ENCODE assay signal across 8 mouse cellular contexts in genomic region chr17:33817969-33818643, GRCm38 (mm10). TPM values are rescaled to one million over a fixed set of nuclear protein-coding genes. Genes with fewer than 3 reads are reported as not detected.
DNase-seq lines count a peak whose midpoint lies in the region; ATAC-seq and TF ChIP-seq lines count a peak whose summit lies in the region.

No protein-coding gene starts in this region.

- WGBS in hindbrain, embryonic 12.5 days: 18% methylated on average over 33 of the region's 33 CpGs
- 18% methylated on average over 33 of the region's 33 CpGs for WGBS in midbrain, embryonic 11.5 days

- H3K4me1 ChIP-seq in brown adipose tissue, adult 24 weeks (ENCODE audit: control insufficient read depth, insufficient read depth, insufficient read length, low read length): peaks cover 9% of the 10 kb centered on the region
- H3K4me1 ChIP-seq in hindbrain, embryonic 12.5 days: peaks cover 29% of the 10 kb centered on the region
- H3K4me1 ChIP-seq in midbrain, embryonic 11.5 days (ENCODE audit: control insufficient read depth, insufficient read depth, low read length): peaks cover 16% of the 10 kb centered on the region

- peak overlapping the region; percentile 80 for H3K9ac ChIP-seq in hindbrain, embryonic 12.5 days
- peak overlapping the region; percentile 76 for H3K9ac ChIP-seq in midbrain, embryonic 11.5 days (ENCODE audit: low read length)

- H3K9me3 ChIP-seq in hindbrain, embryonic 12.5 days (replicated peaks): no peaks in the 10 kb centered on the region
- H3K9me3 ChIP-seq in midbrain, embryonic 11.5 days (ENCODE audit: control insufficient read depth, low read length): no peaks in the 10 kb centered on the region

- no peak for TF ChIP-seq CTCF in layer of hippocampus, adult 2 months (conservative IDR thresholded peaks at IDR 0.05)

- ATAC-seq in hindbrain, embryonic 12.5 days (ENCODE audit: low FRiP score): peak; percentile 77
- ATAC-seq in midbrain, embryonic 11.5 days (ENCODE audit: low FRiP score): peak; percentile 64; the same call in 1 of the 2 replicates

- H3K4me2 ChIP-seq in hindbrain, embryonic 12.5 days (replicated peaks): peak overlapping the region; percentile 87
- peak overlapping the region; percentile 90 for H3K4me2 ChIP-seq in midbrain, embryonic 11.5 days

- peaks cover 45% of the 10 kb centered on the region for H3K36me3 ChIP-seq in hindbrain, embryonic 12.5 days
- H3K36me3 ChIP-seq in midbrain, embryonic 11.5 days (ENCODE audit: control insufficient read depth, insufficient read depth, low read length): peaks cover 28% of the 10 kb centered on the region; the same call in 1 of the 2 replicates

- no peaks in the 10 kb centered on the region for H3K27me3 ChIP-seq in hindbrain, embryonic 12.5 days
- H3K27me3 ChIP-seq in midbrain, embryonic 11.5 days (ENCODE audit: control insufficient read depth, insufficient read depth, low read length): no peaks in the 10 kb centered on the region

- no peak for DNase-seq in layer of hippocampus, adult 2 months (ENCODE audit: low spot score in 2 of 2)
- no peak for DNase-seq in layer of hippocampus, postnatal 36 days
- no peak for DNase-seq in midbrain, embryonic 11.5 days (ENCODE audit: low spot score, missing footprints)
- no peak for DNase-seq in gastrocnemius, adult 18-20 months (ENCODE audit: low spot score)
- DNase-seq in spleen, adult 12 weeks (ENCODE audit: low spot score): no peak
- no peak for DNase-seq in MN1 (ENCODE audit: low spot score)

- peak overlapping the region; percentile 72 for H3K4me3 ChIP-seq in layer of hippocampus, adult 2 months
- peak overlapping the region; percentile 64 for H3K4me3 ChIP-seq in brown adipose tissue, adult 24 weeks (ENCODE audit: insufficient read depth, low read depth, low read length)
- peak overlapping the region; percentile 56 for H3K4me3 ChIP-seq in hindbrain, embryonic 12.5 days
- H3K4me3 ChIP-seq in midbrain, embryonic 11.5 days (ENCODE audit: low read depth, low read length): peak overlapping the region; percentile 51

- peak overlapping the region; percentile 96 for H3K27ac ChIP-seq in layer of hippocampus, adult 2 months
- H3K27ac ChIP-seq in brown adipose tissue, adult 24 weeks (replicated peaks; ENCODE audit: low read depth, low read length): peak overlapping the region; percentile 27; the same call in 1 of the 2 replicates
- H3K27ac ChIP-seq in hindbrain, embryonic 12.5 days: peak overlapping the region; percentile 89
- peak overlapping the region; percentile 49 for H3K27ac ChIP-seq in midbrain, embryonic 11.5 days (ENCODE audit: low read depth, low read length)

RNA-seq across cellular contexts. Expression of gene Rps28, which starts 6.3 kb away (rescaled TPM):
- total RNA-seq in layer of hippocampus, adult 2 months (2021): 100 to 1,000 TPM; 723 to 770 TPM
- total RNA-seq in layer of hippocampus, postnatal 36 days (2021): 100 to 1,000 TPM; 742 to 754 TPM
- 587 and 667 TPM in 2 replicates for polyA plus RNA-seq in brown adipose tissue, adult 24 weeks (2012; ENCODE audit: insufficient read depth, insufficient read length, missing spikeins)
- polyA plus RNA-seq in hindbrain, embryonic 12.5 days (2016; fragmentation: Nextera tagmentation; extraction: Ambion mirVana): 532 and 694 TPM in 2 replicates
- polyA plus RNA-seq in midbrain, embryonic 11.5 days (2014; fragmentation: Nextera tagmentation; extraction: Ambion mirVana): 748 and 845 TPM in 2 replicates
- total RNA-seq in gastrocnemius, adult 18-20 months (2021): 100 to 1,000 TPM; 586 to 627 TPM

RNA-seq across cellular contexts. Expression of gene Ndufa7, which starts 6.3 kb away (rescaled TPM):
- total RNA-seq in layer of hippocampus, adult 2 months (2021): 100 to 1,000 TPM; 207 to 208 TPM
- total RNA-seq in layer of hippocampus, postnatal 36 days (2021): 100 to 1,000 TPM; 207 to 228 TPM
- polyA plus RNA-seq in brown adipose tissue, adult 24 weeks (2012; ENCODE audit: insufficient read depth, insufficient read length, missing spikeins): 1,002 and 1,055 TPM in 2 replicates
- 375 and 435 TPM in 2 replicates for polyA plus RNA-seq in hindbrain, embryonic 12.5 days (2016; fragmentation: Nextera tagmentation; extraction: Ambion mirVana)
- 408 and 456 TPM in 2 replicates for polyA plus RNA-seq in midbrain, embryonic 11.5 days (2014; fragmentation: Nextera tagmentation; extraction: Ambion mirVana)
- 100 to 1,000 TPM; 375 to 377 TPM for total RNA-seq in gastrocnemius, adult 18-20 months (2021)

RNA-seq across cellular contexts. Expression of gene Kank3, which starts 7.8 kb away (rescaled TPM):
- total RNA-seq in layer of hippocampus, adult 2 months (2021): 10 to 100 TPM; 35.2 to 40.6 TPM
- total RNA-seq in layer of hippocampus, postnatal 36 days (2021): 10 to 100 TPM; 35.0 to 36.2 TPM
- polyA plus RNA-seq in brown adipose tissue, adult 24 weeks (2012; ENCODE audit: insufficient read depth, insufficient read length, missing spikeins): 16.2 and 37.3 TPM in 2 replicates
- 30.8 and 31.4 TPM in 2 replicates for polyA plus RNA-seq in hindbrain, embryonic 12.5 days (2016; fragmentation: Nextera tagmentation; extraction: Ambion mirVana)
- 18.3 and 23.9 TPM in 2 replicates for polyA plus RNA-seq in midbrain, embryonic 11.5 days (2014; fragmentation: Nextera tagmentation; extraction: Ambion mirVana)
- 10 to 100 TPM; 13.4 to 16.6 TPM for total RNA-seq in gastrocnemius, adult 18-20 months (2021)

RNA-seq across cellular contexts. Expression of gene Cd320, which starts 24.8 kb away (rescaled TPM):
- total RNA-seq in layer of hippocampus, adult 2 months (2021): 10 to 100 TPM; 22.6 to 25.0 TPM
- total RNA-seq in layer of hippocampus, postnatal 36 days (2021): 10 to 100 TPM; 22.2 to 24.9 TPM
- polyA plus RNA-seq in brown adipose tissue, adult 24 weeks (2012; ENCODE audit: insufficient read depth, insufficient read length, missing spikeins): 21.6 and 25.3 TPM in 2 replicates
- 54.6 and 59.4 TPM in 2 replicates for polyA plus RNA-seq in hindbrain, embryonic 12.5 days (2016; fragmentation: Nextera tagmentation; extraction: Ambion mirVana)
- 67.5 and 70.5 TPM in 2 replicates for polyA plus RNA-seq in midbrain, embryonic 11.5 days (2014; fragmentation: Nextera tagmentation; extraction: Ambion mirVana)
- 10 to 100 TPM; 14.8 to 15.2 TPM for total RNA-seq in gastrocnemius, adult 18-20 months (2021)

RNA-seq across cellular contexts. Expression of gene Angptl4, which starts 36.5 kb away (rescaled TPM):
- total RNA-seq in layer of hippocampus, adult 2 months (2021): 1 to 10 TPM; 4.1 to 4.2 TPM
- 1 to 10 TPM; 3.3 to 5.9 TPM for total RNA-seq in layer of hippocampus, postnatal 36 days (2021)
- 243 and 355 TPM in 2 replicates for polyA plus RNA-seq in brown adipose tissue, adult 24 weeks (2012; ENCODE audit: insufficient read depth, insufficient read length, missing spikeins)
- 25.6 and 26.8 TPM in 2 replicates for polyA plus RNA-seq in hindbrain, embryonic 12.5 days (2016; fragmentation: Nextera tagmentation; extraction: Ambion mirVana)
- polyA plus RNA-seq in midbrain, embryonic 11.5 days (2014; fragmentation: Nextera tagmentation; extraction: Ambion mirVana): 20.6 and 21.4 TPM in 2 replicates
- 1 to 10 TPM; 4.3 to 6.6 TPM for total RNA-seq in gastrocnemius, adult 18-20 months (2021)

Comparison
In these comparisons a context has a peak if more than half of its experiments do, and no peak if none do; other contexts are left out.
1. H3K27ac ChIP-seq: peak in every context shown above with its lines; median percentile 96 in layer of hippocampus, adult 2 months; 89 in hindbrain, embryonic 12.5 days; 49 in midbrain, embryonic 11.5 days; 27 in brown adipose tissue, adult 24 weeks.